Mouse (Mus musculus) heart, embryonic 10.5 days (tissue): ENCODE data around the gene Avil. TPM values are rescaled to one million over a fixed set of nuclear protein-coding genes. Genes with fewer than 3 reads are reported as not detected.

Source experiments
- DNase-seq: peaks from one replicate; pipeline ENCODE4 v3.0.0-alpha.2; 2017; ENCODE audit warnings: low spot score
- H3K27ac ChIP-seq: fragments of 300-500 bp; sonication (generic); 2 replicates; pipeline ENCODE4 v1.5.1; 2016; ENCODE audit warnings: mild to moderate bottlenecking
- H3K27me3 ChIP-seq: fragments of 300-500 bp; sonication (generic); 2 replicates; pipeline ENCODE4 v1.6.1; 2016; ENCODE audit warnings: mild to moderate bottlenecking; ENCODE audit not compliant: poor library complexity, insufficient read depth, severe bottlenecking
- H3K36me3 ChIP-seq: fragments of 300-500 bp; sonication (generic); 2 replicates; pipeline ENCODE4 v1.6.1; 2016; ENCODE audit warnings: mild to moderate bottlenecking, moderate library complexity
- H3K4me1 ChIP-seq: fragments of 300-500 bp; sonication (generic); 2 replicates; pipeline ENCODE4 v1.6.1; 2016; ENCODE audit warnings: mild to moderate bottlenecking
- H3K4me3 ChIP-seq: fragments of 300-500 bp; sonication (generic); 2 replicates; pipeline ENCODE4 v1.5.1; 2016; ENCODE audit warnings: mild to moderate bottlenecking, moderate library complexity
- H3K9me3 ChIP-seq: fragments of 300-500 bp; sonication (generic); 2 replicates; pipeline ENCODE4 v1.6.1; 2016; ENCODE audit warnings: mild to moderate bottlenecking, moderate library complexity
- WGBS: fragments of 180-500 bp; shearing (Covaris S2); methylation state at CpG from one replicate; pipeline ENCODE4 v1.1.7; 2016; 5-methylcytosine and 5-hydroxymethylcytosine counted together
- polyA plus RNA-seq: library from polyadenylated mRNA; unstranded; fragments of >200 nt; fragmentation: Nextera tagmentation; extraction: Ambion mirVana; gene quantifications from 2 replicates; pipeline ENCODE4 v1.2.1, GENCODE M21; 2016

The Avil gene
- polyA plus RNA-seq, 1 experiment from 2014 or later: not detected

GRCm38 (mm10) chr10:127043187-127043586 is 42.7 kb downstream of the Avil start:
- Histone ChIP-seq H3K36me3 (peaks cover 33% of the 10 kb centered on the region), H3K9me3 (no peaks in the 10 kb centered on the region), H3K27me3 (peaks cover 44% of the 10 kb centered on the region), H3K4me1 (peaks cover 27% of the 10 kb centered on the region), H3K27ac (no peak overlapping the region; the same call in 1 of the 2 replicates), H3K4me3 (peak overlapping the region; percentile 98; the same call in 1 of the 2 replicates)
- 95% methylated on average over 6 of the region's 6 CpGs for WGBS
- no peak for DNase-seq

DNA sequence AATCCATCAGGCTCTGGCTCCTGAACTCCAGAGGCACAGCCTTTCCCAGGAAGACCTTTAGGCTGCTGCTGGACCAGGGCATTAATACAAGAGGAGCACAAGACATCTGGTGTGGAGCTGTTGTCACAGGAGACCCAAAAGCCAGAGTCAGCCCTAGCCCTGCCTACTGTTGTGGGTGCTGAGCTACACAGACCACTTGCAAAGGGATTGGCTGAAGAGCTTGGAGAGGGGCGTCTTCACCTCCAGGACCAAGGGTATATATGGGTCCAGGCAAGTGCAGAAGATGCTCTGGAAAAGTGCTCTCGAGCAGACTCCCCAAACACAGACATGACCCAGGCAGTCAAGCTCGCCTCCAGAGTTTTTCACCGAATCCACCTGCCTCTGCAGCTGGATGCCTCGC is 47.4 kb downstream of the Avil start, which contains the start of gene Cyp27b1:
Gene Cyp27b1 (plus strand): TSS at position 297 of the 400 bp plus-strand sequence.
- Histone ChIP-seq H3K27ac (no peak within 1 kb of the TSS), H3K27me3 (peaks cover 67% of the 10 kb centered on the region), H3K4me3 (peak within 1 kb of the TSS; percentile 41), H3K36me3 (peaks cover 33% of the 10 kb centered on the region), H3K9me3 (no peaks in the 10 kb centered on the region), H3K4me1 (peaks cover 35% of the 10 kb centered on the region)
- DNase-seq: no peak
- 34% methylated on average over 5 of the region's 5 CpGs for WGBS

- WGBS: 5% methylated on average over 35 of the region's 35 CpGs
- peaks cover 72% of the 10 kb centered on the region for H3K27me3 ChIP-seq
- DNase-seq: no peak
- H3K36me3 ChIP-seq: peaks cover 26% of the 10 kb centered on the region
- no peak overlapping the region for H3K27ac ChIP-seq
- H3K4me3 ChIP-seq: peak overlapping the region; percentile 41
- peaks cover 32% of the 10 kb centered on the region for H3K4me1 ChIP-seq
- H3K9me3 ChIP-seq: no peaks in the 10 kb centered on the region
Measured at GRCm38 (mm10) chr10:127048608-127049394, 48.3 kb downstream of the Avil start.

DNA sequence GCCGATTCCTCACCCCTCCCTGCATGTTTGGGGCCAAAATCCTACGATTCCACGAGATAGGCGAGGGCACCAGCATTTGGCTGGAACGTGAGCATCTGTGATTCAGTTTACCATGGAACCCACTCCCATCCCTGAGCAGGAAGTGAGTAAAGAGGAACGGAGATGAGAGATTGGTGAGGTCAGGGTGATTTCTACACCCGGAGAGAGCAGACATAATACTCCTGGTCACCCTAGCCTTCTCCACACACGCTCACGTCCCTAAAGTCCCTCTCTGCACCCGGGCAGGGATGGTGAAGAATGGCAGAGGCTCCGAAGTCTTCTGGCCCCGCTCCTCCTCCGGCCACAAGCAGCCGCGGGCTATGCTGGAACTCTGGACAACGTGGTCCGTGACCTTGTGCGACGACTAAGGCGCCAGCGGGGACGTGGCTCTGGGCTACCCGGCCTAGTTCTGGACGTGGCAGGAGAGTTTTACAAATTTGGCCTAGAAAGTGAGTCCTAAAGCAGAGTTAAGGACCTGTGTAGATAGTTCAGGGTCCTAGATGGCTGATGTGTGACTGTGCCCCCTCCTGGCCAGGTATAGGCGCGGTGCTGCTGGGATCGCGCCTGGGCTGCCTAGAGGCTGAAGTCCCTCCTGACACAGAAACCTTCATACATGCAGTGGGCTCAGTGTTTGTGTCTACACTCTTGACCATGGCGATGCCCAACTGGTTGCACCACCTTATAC is 49.0 kb downstream of the Avil start:
- H3K9me3 ChIP-seq: no peaks in the 10 kb centered on the region
- no peak for DNase-seq
- no peak overlapping the region for H3K27ac ChIP-seq
- peaks cover 32% of the 10 kb centered on the region for H3K4me1 ChIP-seq
- peak overlapping the region; percentile 41 for H3K4me3 ChIP-seq
- WGBS: 3% methylated on average over 29 of the region's 29 CpGs
- H3K27me3 ChIP-seq: peaks cover 80% of the 10 kb centered on the region
- H3K36me3 ChIP-seq: peaks cover 19% of the 10 kb centered on the region

GRCm38 (mm10) chr10:127050119-127050474 is 49.6 kb downstream of the Avil start:
- peaks cover 14% of the 10 kb centered on the region for H3K36me3 ChIP-seq
- no peaks in the 10 kb centered on the region for H3K9me3 ChIP-seq
- H3K27ac ChIP-seq: no peak overlapping the region
- H3K4me1 ChIP-seq: peaks cover 32% of the 10 kb centered on the region
- 12% methylated on average over 10 of the region's 10 CpGs for WGBS
- peaks cover 84% of the 10 kb centered on the region for H3K27me3 ChIP-seq
- peak overlapping the region; percentile 18; the same call in 1 of the 2 replicates for H3K4me3 ChIP-seq
- no peak for DNase-seq

- DNase-seq: no peak
- 49% methylated on average over 4 of the region's 4 CpGs for WGBS
- Histone ChIP-seq H3K4me3 (no peak overlapping the region), H3K27ac (no peak overlapping the region), H3K9me3 (no peaks in the 10 kb centered on the region), H3K27me3 (peaks cover 91% of the 10 kb centered on the region), H3K4me1 (peaks cover 26% of the 10 kb centered on the region), H3K36me3 (peaks cover 17% of the 10 kb centered on the region)
Measured at GRCm38 (mm10) chr10:127054646-127055045, 54.1 kb downstream of the Avil start.

DNA sequence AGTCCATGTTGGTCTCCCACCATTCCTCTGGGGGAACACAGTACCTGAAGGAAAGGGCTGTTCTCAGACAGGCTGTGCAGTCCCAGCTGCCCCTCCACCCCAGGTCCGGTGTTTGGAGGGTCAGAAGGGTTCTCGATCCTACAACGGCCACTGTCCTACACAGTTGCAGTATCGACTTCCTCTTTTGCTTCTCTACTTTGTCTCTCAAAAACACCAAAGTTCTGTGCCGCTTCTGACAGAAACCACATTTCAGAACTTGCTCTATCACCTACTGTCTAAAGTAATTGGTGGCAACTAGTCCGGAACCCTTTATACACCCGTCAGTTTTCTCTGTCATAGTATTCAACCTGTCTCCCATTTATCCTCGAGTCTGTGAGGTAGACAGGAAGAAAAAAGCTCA is 54.9 kb downstream of the Avil start:
- DNase-seq: no peak
- 84% methylated on average over 8 of the region's 8 CpGs for WGBS
- Histone ChIP-seq H3K36me3 (peaks cover 17% of the 10 kb centered on the region), H3K4me1 (peaks cover 27% of the 10 kb centered on the region), H3K27ac (no peak overlapping the region), H3K4me3 (no peak overlapping the region), H3K27me3 (peaks cover 91% of the 10 kb centered on the region), H3K9me3 (no peaks in the 10 kb centered on the region)

DNA sequence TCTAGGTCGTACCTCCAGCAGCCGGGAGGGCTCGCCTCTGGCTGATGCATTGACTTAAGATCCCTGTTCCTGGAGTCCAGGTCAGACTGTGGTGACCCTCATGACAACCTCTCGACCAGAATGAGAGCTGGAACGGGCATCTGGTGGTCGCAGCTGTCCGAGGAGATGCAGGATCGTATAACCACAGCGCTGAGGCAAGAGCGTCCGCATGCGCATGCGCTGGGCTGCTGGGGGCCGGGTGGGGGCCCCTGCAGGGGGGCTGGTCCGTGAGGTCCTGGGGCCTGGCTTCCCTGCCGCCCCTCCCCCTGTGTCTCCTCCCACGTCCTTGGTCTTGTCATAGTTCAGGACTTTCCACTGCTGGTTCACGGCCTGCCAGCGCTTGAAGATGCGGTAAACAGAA is 56.0 kb downstream of the Avil start:
- 82% methylated on average over 20 of the region's 20 CpGs for WGBS
- no peak for DNase-seq
- Histone ChIP-seq H3K27ac (no peak overlapping the region), H3K4me3 (no peak overlapping the region), H3K9me3 (no peaks in the 10 kb centered on the region), H3K36me3 (peaks cover 17% of the 10 kb centered on the region), H3K27me3 (peaks cover 91% of the 10 kb centered on the region), H3K4me1 (peaks cover 21% of the 10 kb centered on the region)

DNA sequence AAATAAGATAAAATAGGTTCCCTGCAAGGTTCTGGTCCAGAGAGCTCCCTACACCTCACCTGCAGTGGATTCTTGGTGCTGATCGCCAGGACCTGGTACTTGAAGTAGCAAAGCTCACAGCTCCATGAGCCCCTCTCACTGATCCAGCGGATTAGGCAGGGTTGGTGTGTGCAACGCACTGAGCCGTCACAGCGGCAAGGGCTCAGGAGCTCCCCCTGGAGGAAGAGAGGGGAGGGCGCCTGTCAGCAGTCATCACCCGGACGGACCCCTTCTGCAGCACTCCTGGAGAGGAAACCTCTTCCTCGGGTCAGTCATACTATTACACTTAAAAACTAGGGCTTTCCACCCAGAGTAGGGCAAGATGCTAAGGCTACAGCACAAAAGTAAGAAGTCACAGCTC is 57.7 kb downstream of the Avil start:
- 2% methylated on average over 9 of the region's 9 CpGs for WGBS
- peaks cover 21% of the 10 kb centered on the region for H3K4me1 ChIP-seq
- H3K27me3 ChIP-seq: peaks cover 83% of the 10 kb centered on the region
- H3K36me3 ChIP-seq: peaks cover 17% of the 10 kb centered on the region
- H3K27ac ChIP-seq: no peak overlapping the region
- peak overlapping the region; percentile 82 for H3K4me3 ChIP-seq
- peak; percentile 86 for DNase-seq
- H3K9me3 ChIP-seq: no peaks in the 10 kb centered on the region

GRCm38 (mm10) chr10:127058708-127059107 is 58.2 kb downstream of the Avil start:
- H3K27ac ChIP-seq: no peak overlapping the region
- H3K4me3 ChIP-seq: peak overlapping the region; percentile 82
- 12% methylated on average over 8 of the region's 8 CpGs for WGBS
- H3K36me3 ChIP-seq: peaks cover 17% of the 10 kb centered on the region
- no peaks in the 10 kb centered on the region for H3K9me3 ChIP-seq
- no peak for DNase-seq
- H3K27me3 ChIP-seq: peaks cover 80% of the 10 kb centered on the region
- peaks cover 21% of the 10 kb centered on the region for H3K4me1 ChIP-seq

DNA sequence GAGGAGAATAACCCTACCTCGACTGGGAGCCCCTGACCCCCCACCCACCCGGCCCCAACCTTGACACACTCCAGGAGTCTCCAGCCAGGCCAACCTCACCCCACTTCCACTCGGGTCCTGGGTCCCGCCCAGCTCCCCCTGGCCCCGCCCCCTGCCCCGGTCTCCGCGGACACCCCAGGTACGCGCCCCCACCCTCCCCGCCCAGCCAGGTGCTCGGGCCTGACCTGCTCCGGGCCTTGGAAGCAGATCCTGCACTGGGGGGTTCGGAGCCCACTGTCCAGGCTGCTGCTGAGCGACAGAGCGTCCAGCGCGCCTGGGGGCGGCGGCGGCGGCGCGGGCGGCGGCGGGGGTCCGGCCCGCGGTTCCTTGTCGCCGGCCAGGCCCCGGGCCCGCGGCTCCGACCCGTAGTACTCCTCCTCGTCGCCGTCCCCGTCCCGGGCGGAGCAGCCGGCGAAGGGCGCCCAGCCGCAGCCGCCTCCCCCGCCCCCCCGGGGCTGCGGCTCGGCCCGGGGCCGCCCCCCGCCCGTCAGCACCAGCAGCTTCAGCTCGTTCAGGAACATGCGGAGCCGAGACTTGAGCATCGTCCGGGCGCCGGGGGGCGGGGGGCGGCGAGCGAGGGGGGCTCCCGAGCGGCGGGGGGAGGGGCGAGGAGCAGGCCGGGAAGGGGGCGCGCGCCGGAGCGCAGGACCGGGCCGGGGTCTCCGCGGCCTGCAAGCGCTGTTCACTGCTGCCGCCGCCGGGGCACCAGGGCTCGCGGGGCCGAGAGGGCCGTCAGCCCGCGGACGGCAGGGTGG is 58.9 kb downstream of the Avil start:
- no peak for DNase-seq
- under 1% methylated on average over 67 of the region's 92 CpGs for WGBS
- no peaks in the 10 kb centered on the region for H3K9me3 ChIP-seq
- H3K27me3 ChIP-seq: peaks cover 73% of the 10 kb centered on the region
- peaks cover 23% of the 10 kb centered on the region for H3K4me1 ChIP-seq
- H3K36me3 ChIP-seq: peaks cover 17% of the 10 kb centered on the region
- H3K4me3 ChIP-seq: peak overlapping the region; percentile 82
- H3K27ac ChIP-seq: peak overlapping the region; percentile 84

DNA sequence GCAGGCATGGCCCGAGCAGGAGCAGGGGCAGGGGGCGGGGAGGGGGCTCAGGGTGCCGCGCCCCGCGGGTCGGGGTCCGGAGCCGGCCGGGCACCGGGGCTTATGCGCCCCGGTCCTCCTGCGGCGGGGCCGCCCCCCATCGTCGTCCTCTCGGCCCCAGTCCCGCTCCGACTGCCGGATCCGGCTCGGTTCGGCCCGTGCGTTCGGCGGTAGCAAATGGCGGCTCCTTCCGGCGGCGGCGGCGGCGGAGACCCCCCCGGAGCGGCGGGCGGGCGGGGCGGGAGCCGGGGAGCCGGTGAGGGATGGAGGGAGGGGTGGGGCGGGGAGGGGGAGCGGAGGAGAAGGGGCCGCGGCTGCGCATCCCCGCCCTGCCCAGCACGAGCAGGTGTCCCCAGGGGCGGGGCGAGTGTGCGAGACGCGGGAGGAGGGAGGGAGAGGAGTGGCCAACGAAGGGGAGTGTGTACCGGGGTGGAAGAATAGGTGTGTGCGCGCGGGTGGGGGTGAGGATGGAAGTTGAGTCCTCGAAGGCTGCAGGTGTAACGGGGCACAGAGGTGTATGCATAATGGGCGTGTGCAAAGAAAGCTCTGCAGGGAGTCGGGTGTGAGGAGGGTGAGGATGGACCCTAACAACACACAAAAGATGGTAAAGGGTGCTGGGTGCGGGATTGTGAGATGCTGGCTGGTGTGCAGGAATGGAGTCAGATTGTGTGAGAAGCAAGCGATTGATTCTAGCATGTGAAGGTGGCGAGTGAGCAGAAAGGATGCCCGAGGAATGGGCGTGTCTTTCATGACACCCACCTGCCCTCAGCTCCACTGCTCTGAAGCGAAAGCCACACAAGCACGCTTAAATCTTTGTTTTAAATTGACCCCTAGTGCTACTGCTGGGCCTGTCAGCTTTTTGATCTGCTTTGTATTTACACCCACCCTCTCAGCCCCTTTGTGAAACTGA is 59.7 kb downstream of the Avil start, which contains the start of gene March9:
Gene March9 (minus strand): TSS at position 217 of the 949 bp plus-strand sequence.
- Histone ChIP-seq H3K4me3 (peak within 1 kb of the TSS; percentile 82), H3K27ac (peak within 1 kb of the TSS; percentile 84), H3K4me1 (peaks cover 32% of the 10 kb centered on the region), H3K27me3 (peaks cover 65% of the 10 kb centered on the region), H3K36me3 (peaks cover 23% of the 10 kb centered on the region), H3K9me3 (no peaks in the 10 kb centered on the region)
- DNase-seq: peak; percentile 85
- 1% methylated on average over 61 of the region's 72 CpGs for WGBS
